Mouse (Mus musculus): ENCODE results near the gene Zfp82.
A peak's percentile ranks its signal among the peaks of the same experiment; 100 is the strongest.
"Not testable (repeated sequence)": the region's sequence is repeated elsewhere in the genome, so short reads cannot be mapped to it uniquely, and the experiment has no call there.

The Zfp82 gene

GRCm38 (mm10) chr7:30072146-30073028, at the start of gene Zfp82:
Gene Zfp82, minus strand, starts transcription at chr7:30072900.
- DNase-seq, result peak; percentile 89 to 92

DNA sequence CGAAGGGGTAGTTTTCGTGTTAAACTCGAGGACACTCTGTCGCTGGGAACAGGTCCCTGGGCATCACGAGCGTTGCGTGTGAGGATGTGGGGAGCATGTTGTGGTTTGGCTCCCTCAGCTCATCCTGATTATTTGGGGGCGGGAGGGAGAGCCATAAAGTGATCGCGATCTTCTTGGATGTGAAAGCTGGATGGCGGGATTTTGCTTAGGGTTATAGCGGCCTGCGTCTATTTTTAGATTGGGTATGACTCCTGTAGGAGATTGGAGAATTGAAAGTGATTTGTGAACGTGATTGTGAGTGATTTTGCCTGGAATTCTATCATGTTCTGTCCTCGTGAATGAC, 49.5 kb upstream of the Zfp82 start:
- DNase-seq, result no peak

GRCm38 (mm10) chr7:30121308-30122187, 48.8 kb upstream of the Zfp82 start, which contains the start of gene Zfp382:
Gene Zfp382, plus strand, starts transcription at chr7:30121942.
- peak; percentile 91 to 92 for DNase-seq

- DNase-seq, result not testable (repeated sequence)
These were observed 45.2 kb upstream of the Zfp82 start for GRCm38 (mm10) chr7:30117935-30118334.

DNA sequence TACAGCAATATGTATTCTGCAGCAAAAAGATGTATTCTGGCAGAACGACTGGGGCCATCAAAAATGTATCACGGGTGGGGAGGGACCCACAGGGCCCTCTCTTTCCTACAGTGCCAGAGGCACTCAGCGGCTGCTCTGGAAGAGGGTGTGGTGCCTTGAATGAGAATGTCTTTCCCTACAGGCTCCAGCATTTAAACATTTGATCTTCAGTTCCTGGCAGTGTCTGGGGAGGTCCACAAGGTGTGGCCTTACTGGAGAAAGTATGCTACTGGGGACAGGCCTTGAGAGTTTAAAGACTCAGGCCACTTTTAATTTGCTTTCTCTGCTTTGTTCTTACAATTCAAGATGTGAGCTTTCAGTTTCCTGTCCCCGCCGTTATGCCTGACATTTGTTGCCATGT, 43.4 kb upstream of the Zfp82 start:
- no peak for DNase-seq

GRCm38 (mm10) chr7:30099297-30099696, 26.6 kb upstream of the Zfp82 start:
- peak; percentile 69 to 84 for DNase-seq

DNA sequence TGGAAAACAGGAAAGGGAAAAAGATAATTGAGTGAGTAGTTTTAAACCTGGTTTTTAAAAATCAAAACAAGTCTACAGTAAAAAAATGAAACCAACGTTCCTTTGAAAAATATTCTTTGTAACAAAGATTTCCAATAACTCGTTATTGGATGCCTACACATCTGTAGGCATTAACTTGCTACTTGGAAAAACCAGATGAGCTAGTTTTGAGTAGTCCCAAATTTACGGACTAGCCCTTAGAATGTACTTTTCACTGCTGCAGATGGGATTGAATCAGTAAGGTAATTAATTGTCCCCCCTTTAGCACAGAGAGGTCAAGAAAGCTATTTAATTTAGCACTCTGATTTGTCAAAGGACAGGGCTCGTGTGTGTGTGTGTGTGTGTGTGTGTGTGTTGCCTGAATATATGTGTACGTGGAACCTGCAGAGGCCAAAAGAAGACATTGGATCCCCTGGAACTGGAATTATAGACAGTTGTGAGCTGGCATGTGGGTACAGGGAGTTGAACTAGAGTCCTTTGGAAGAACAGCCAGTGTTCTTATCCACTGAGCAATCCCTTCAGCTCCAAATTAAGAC, 22.9 kb upstream of the Zfp82 start:
- DNase-seq, result no peak

- DNase-seq, result peak; percentile 90 to 91
These were observed 22.1 kb upstream of the Zfp82 start, which contains the start of gene Zfp260 for GRCm38 (mm10) chr7:30094646-30095429. Gene Zfp260, plus strand, starts transcription at chr7:30094777.

DNA sequence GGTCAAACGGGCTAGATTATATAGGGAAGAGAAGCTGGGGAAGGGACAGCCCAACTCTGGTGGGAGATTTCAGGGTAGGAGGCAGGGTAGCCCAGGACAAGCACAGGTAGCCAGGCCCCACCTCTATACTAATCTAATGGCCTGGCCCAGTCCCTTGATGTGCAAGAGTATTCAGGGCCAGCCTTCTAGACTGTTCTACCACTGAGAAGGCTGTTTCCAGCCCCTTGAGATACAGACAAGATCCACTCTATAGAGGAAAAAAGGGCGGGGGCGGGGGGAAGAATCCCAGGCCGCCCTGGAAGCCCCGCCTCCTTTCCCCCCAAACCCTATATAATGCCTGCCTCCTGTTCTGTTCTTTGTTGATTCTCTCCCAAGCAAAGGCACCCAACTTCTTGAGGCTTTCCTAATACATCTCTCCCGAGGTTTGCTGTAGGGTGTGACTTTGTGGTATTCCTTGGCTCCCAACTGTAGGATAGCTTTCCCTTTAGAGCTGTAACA, 21.3 kb upstream of the Zfp82 start:
- DNase-seq, result no peak

GRCm38 (mm10) chr7:30092666-30093065, 20.0 kb upstream of the Zfp82 start:
- no peak for DNase-seq

GRCm38 (mm10) chr7:30090970-30091585, 18.4 kb upstream of the Zfp82 start:
- no peak for DNase-seq

- DNase-seq, result peak; percentile 92 to 97
These were observed 17.6 kb upstream of the Zfp82 start, which contains the start of the genes Gm26920 and Zfp566 for GRCm38 (mm10) chr7:30090092-30090969. Gene Gm26920, minus strand, starts transcription at chr7:30090410. Gene Zfp566, minus strand, starts transcription at chr7:30090527.

DNA sequence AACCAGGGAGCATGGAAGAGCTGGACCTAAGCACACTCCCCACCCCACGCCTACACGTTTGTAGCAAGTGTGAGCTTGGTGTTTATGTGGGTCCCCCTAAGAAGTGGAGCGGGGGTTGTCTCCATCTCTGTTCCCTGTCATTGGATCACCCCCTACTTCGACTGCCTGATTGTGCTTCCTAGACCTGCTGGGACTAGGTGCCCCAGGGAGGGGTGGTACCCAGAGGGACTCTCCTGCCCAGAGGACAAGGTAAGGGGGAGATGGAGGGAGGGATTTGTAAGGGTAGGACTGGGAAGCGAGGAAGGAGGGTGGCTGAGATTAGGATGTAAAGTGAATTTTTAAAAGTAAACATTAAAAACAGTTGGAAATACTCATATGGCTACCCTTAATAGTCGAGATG, 16.7 kb upstream of the Zfp82 start:
- peak in 1 of 2 experiments; percentile 25 for DNase-seq

GRCm38 (mm10) chr7:30086524-30086923, 13.8 kb upstream of the Zfp82 start:
- DNase-seq, result no peak

GRCm38 (mm10) chr7:30064622-30065021, 8.1 kb downstream of the Zfp82 start:
- DNase-seq, result no peak

GRCm38 (mm10) chr7:30062478-30062877, 10.2 kb downstream of the Zfp82 start:
- peak; percentile 26 to 34 for DNase-seq

GRCm38 (mm10) chr7:30060341-30060740, 12.4 kb downstream of the Zfp82 start:
- no peak for DNase-seq

DNA sequence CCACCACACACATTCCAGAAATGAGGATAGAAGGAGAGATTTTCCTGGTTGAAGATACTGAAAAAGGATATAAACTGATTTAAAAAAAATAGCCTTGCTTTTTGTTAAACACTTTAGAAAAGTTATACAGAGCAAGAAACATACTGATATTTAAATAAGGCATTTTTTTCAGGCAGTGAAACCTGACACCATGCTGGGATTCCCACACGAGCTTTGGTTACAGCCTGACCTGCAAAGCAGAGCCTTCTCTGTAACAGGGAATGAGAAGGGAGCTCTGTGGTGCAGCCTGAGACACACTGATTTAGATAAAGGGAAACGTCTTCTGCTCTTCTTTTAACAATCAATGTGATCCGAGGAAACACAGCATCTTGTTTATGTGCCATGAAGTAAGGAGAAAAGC, 19.1 kb downstream of the Zfp82 start:
- DNase-seq, result no peak

- peak; percentile 90 to 91 for DNase-seq
These were observed 21.7 kb downstream of the Zfp82 start, which contains the start of gene Zfp14 for GRCm38 (mm10) chr7:30050882-30051548. Gene Zfp14, minus strand, starts transcription at chr7:30051380.

DNA sequence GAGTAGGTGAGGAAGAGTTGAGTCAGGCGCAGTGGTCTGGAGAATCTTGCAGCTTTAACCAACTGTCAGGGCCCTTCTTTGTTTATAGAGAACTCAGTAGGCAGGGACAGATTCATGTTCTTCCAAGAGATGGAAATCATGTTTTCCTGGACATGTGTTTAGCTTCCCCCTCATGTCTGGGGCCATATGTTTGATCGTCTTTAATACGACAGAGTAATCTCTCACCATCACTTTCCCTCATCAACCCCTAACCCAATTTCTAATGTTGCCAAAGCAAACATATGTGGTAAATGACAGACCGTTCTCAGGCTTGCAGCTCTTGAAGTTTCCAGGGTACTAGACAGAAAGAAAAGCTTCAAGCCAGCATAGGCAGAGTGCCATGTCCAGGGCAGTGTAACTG, 24.6 kb downstream of the Zfp82 start:
- DNase-seq, result no peak
